Mouse (Mus musculus): ENCODE data around the gene Mycbpap. TPM values are rescaled to one million over a fixed set of nuclear protein-coding genes. Genes with fewer than 3 reads are reported as not detected.

Gene Mycbpap
- total RNA-seq, 2 experiments from 2014 or later, result 3.2 to 3.8 TPM

- intact Hi-C loops (cut with DNase I), result loop anchor here (1.0 to 10.0 kb wide), 4 partner anchors 66 to 359 kb away; no protein-coding TSS in a partner anchor
- DNase-seq (ENCODE audit: low spot score in 2 of 2), result peak; percentile 94 to 95
Observed at GRCm38 (mm10) chr11:94486001-94486400, 35.5 kb downstream of the Mycbpap start, which contains the start of gene Spata20. Gene Spata20 (minus strand): TSS chr11:94486179.

GRCm38 (mm10) chr11:94485223-94485622, 36.3 kb downstream of the Mycbpap start:
- no peak for DNase-seq (ENCODE audit: low spot score in 2 of 2)
- intact Hi-C loops (cut with DNase I), result loop anchor here (5.0 to 10.0 kb wide), 2 partner anchors 250 to 358 kb away; no protein-coding TSS in a partner anchor

- intact Hi-C loops (cut with DNase I), result loop anchor here (5.0 to 10.0 kb wide), 2 partner anchors 250 to 357 kb away; no protein-coding TSS in a partner anchor
- DNase-seq (ENCODE audit: low spot score in 2 of 2), result no peak
Observed at GRCm38 (mm10) chr11:94484636-94485035, 36.9 kb downstream of the Mycbpap start.

GRCm38 (mm10) chr11:94483921-94484320, 37.6 kb downstream of the Mycbpap start:
- no peak for DNase-seq (ENCODE audit: low spot score in 2 of 2)
- intact Hi-C loops (cut with DNase I), result loop anchor here (10.0 kb wide), 1 partner anchor 249 kb away; no protein-coding TSS in a partner anchor

GRCm38 (mm10) chr11:94483436-94483835, 38.1 kb downstream of the Mycbpap start:
- DNase-seq (ENCODE audit: low spot score in 2 of 2), result no peak
- intact Hi-C loops (cut with DNase I), result loop anchor here (10.0 kb wide), 1 partner anchor 249 kb away; no protein-coding TSS in a partner anchor

GRCm38 (mm10) chr11:94482738-94483137, 38.8 kb downstream of the Mycbpap start:
- intact Hi-C loops (cut with DNase I), result loop anchor here (10.0 kb wide), 1 partner anchor 248 kb away; no protein-coding TSS in a partner anchor

GRCm38 (mm10) chr11:94481963-94482362, 39.6 kb downstream of the Mycbpap start:
- intact Hi-C loops (cut with DNase I), result loop anchor here (10.0 kb wide), 1 partner anchor 247 kb away; no protein-coding TSS in a partner anchor

More at GRCm38 (mm10) chr11:94482738-94483137, 38.8 kb downstream of the Mycbpap start:
- no peak for DNase-seq (ENCODE audit: low spot score in 2 of 2)

GRCm38 (mm10) chr11:94480382-94480781, 41.2 kb downstream of the Mycbpap start:
- intact Hi-C loops (cut with DNase I), result loop anchor here (10.0 kb wide), 1 partner anchor 246 kb away; no protein-coding TSS in a partner anchor
- no peak for DNase-seq (ENCODE audit: low spot score in 2 of 2)

More at GRCm38 (mm10) chr11:94481963-94482362, 39.6 kb downstream of the Mycbpap start:
- DNase-seq (ENCODE audit: low spot score in 2 of 2), result no peak

GRCm38 (mm10) chr11:94477651-94478050, 43.9 kb downstream of the Mycbpap start:
- intact Hi-C loops (cut with DNase I), result no loop called here
- DNase-seq (ENCODE audit: low spot score in 2 of 2), result no peak

GRCm38 (mm10) chr11:94475722-94476121, 45.8 kb downstream of the Mycbpap start:
- intact Hi-C loops (cut with DNase I), result loop anchor here (2.0 kb wide), 1 partner anchor 147 kb away; the partner anchor contains the start of gene Ankrd40
- DNase-seq (ENCODE audit: low spot score in 2 of 2), result no peak

- intact Hi-C loops (cut with DNase I), result loop anchor here (2.0 to 5.0 kb wide), 2 partner anchors 52 to 146 kb away; partner anchors contain the start of gene Ankrd40
- DNase-seq (ENCODE audit: low spot score in 2 of 2), result no peak
Observed at GRCm38 (mm10) chr11:94474544-94474910, 47.0 kb downstream of the Mycbpap start.

- peak; percentile 88 to 91 for DNase-seq (ENCODE audit: low spot score in 2 of 2)
- intact Hi-C loops (cut with DNase I), result loop anchor here (2.0 to 5.0 kb wide), 2 partner anchors 52 to 145 kb away; partner anchors contain the start of gene Ankrd40
Observed at GRCm38 (mm10) chr11:94473707-94474543, 47.6 kb downstream of the Mycbpap start, which contains the start of gene Cacna1g. Gene Cacna1g (minus strand): TSS chr11:94474198.

GRCm38 (mm10) chr11:94472916-94473706, 48.4 kb downstream of the Mycbpap start:
- intact Hi-C loops (cut with DNase I), result loop anchor here (5.0 kb wide), 1 partner anchor 51 kb away; no protein-coding TSS in a partner anchor
- no peak for DNase-seq (ENCODE audit: low spot score in 2 of 2)

- intact Hi-C loops (cut with DNase I), result loop anchor here (5.0 kb wide), 1 partner anchor 50 kb away; no protein-coding TSS in a partner anchor
- no peak for DNase-seq (ENCODE audit: low spot score in 2 of 2)
Observed at GRCm38 (mm10) chr11:94472585-94472915, 49.0 kb downstream of the Mycbpap start.

- intact Hi-C loops (cut with DNase I), result loop anchor here (5.0 kb wide), 1 partner anchor 50 kb away; no protein-coding TSS in a partner anchor
- DNase-seq (ENCODE audit: low spot score in 2 of 2), result no peak
Observed at GRCm38 (mm10) chr11:94471740-94472584, 49.6 kb downstream of the Mycbpap start.

- intact Hi-C loops (cut with DNase I), result loop anchor here (5.0 kb wide), 1 partner anchor 48 kb away; no protein-coding TSS in a partner anchor
- no peak for DNase-seq (ENCODE audit: low spot score in 2 of 2)
Observed at GRCm38 (mm10) chr11:94470391-94470790, 51.2 kb downstream of the Mycbpap start.

GRCm38 (mm10) chr11:94469136-94470064, 52.1 kb downstream of the Mycbpap start:
- intact Hi-C loops (cut with DNase I), result loop anchor here (5.0 kb wide), 1 partner anchor 47 kb away; no protein-coding TSS in a partner anchor
- DNase-seq (ENCODE audit: low spot score in 2 of 2), result no peak

All from left cerebral cortex, postnatal 14 days (tissue).